Mouse (Mus musculus): Measurements from ENCODE around the gene 9330161L09Rik.

GRCm38 (mm10) chr12:103361539-103362307 lies 45.9 kb downstream of the 9330161L09Rik start:
- no peak for TF ChIP-seq ZC3H11A (IDR thresholded peaks at IDR 0.05; ENCODE audit: borderline replicate concordance, low read depth, low read length)
- no peak for TF ChIP-seq ZNF384 (IDR thresholded peaks at IDR 0.05; ENCODE audit: low read depth, low read length)
- TF ChIP-seq MAFK (IDR thresholded peaks at IDR 0.05; ENCODE audit: insufficient read depth, low read depth, low read length), result no peak
- TF ChIP-seq HCFC1 (IDR thresholded peaks at IDR 0.05; ENCODE audit: borderline replicate concordance, insufficient read depth, low read length), result no peak
- no peak for TF ChIP-seq CHD2 (IDR thresholded peaks at IDR 0.05; ENCODE audit: low read depth, low read length)
